Mouse (Mus musculus): ENCODE measurements around the gene Pitpnm3.
"Not testable (repeated sequence)": the region's sequence is repeated elsewhere in the genome, so short reads cannot be mapped to it uniquely, and the experiment has no call there.

Pitpnm3 gene

DNA sequence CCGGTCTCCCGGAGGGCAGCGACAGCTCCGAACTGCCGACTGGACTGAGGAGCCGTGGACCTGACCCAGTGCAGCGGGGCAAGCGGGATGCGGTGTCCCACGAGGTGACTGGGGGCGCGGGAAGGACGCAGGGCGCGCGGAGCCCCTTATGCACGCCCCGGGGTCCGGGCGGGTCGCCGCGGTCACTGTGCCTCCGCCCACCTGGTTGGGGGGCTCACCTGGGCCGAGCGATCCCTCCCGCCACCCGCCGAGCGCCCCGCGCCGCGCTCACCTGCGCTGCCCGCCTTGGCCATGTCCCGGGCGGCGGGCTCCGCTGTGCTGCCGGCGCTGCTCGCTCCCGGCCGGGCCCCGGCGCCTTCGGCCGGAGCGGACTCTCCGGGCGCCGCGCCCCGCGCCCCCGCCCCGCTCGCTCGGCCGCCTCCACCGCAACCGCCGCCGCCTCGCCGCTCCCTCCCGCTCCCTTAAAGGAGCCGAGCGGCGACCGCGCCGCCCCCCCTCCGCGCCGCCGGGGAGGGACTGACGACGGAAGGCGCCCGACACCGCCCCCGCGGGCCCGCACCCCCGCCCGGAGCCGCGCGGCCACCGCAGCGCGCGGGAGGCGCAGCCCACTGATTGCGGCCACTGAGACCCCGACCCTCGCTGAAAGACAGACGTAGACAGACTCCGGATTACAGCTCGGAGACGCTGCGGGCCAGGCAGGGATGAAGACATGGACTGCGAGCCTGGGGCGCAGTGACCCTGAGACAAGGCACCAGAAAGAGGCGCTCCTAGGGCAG, at the start of gene Pitpnm3:
Pitpnm3 (minus strand) TSS at position 396 of the 776 bp plus-strand sequence.
- DNase-seq (ENCODE audit: low spot score in 2 of 2), result peak; percentile 44 to 58

GRCm38 (mm10) chr11:72184252-72184651, 48.7 kb upstream of the Pitpnm3 start:
- DNase-seq (ENCODE audit: low spot score in 2 of 2), result peak in 1 of 2 experiments; percentile 21

- DNase-seq (ENCODE audit: low spot score in 2 of 2), result no peak
Measured at GRCm38 (mm10) chr11:72181136-72181535, 45.6 kb upstream of the Pitpnm3 start.

GRCm38 (mm10) chr11:72180556-72180955, 45.0 kb upstream of the Pitpnm3 start:
- DNase-seq (ENCODE audit: low spot score in 2 of 2), result no peak

DNA sequence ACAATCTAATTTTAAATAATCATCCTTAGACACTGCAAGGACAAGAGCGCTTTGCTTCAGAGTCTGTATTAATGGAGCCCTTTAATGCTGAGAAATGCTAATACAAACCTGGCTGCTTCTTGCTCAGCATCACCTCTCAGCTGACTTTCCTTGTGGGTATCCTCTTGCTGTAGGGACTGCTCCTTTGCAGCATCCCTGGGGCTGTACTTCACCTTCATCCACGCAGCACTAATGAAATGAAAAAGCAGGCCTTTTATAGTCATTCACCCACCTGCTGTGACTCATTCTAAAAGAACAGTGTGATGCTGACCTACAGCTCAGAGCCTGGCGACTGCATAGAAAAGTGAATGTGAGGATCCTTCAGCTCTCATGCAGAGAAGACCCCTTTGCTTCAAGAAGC, 41.0 kb upstream of the Pitpnm3 start:
- DNase-seq (ENCODE audit: low spot score in 2 of 2), result no peak

DNA sequence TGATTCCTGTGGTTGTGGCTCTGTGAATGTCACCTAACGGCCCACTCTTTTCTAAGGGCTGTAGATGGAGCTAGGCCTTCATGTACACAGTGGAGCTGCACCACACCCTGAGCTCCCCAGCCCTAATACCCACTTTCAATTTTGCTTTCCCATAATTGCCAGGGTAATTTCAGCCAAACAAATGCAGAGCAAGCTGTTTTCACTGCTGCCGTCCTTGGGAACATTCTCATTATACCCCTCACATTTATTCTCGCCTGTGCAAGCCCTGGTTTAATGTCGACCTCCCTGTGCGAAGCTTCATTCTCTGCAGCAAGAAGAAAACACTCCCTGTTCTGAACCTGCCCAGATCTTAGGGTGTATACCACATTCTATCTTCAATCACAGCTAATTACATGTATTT, 40.4 kb upstream of the Pitpnm3 start:
- DNase-seq (ENCODE audit: low spot score in 2 of 2), result no peak

DNA sequence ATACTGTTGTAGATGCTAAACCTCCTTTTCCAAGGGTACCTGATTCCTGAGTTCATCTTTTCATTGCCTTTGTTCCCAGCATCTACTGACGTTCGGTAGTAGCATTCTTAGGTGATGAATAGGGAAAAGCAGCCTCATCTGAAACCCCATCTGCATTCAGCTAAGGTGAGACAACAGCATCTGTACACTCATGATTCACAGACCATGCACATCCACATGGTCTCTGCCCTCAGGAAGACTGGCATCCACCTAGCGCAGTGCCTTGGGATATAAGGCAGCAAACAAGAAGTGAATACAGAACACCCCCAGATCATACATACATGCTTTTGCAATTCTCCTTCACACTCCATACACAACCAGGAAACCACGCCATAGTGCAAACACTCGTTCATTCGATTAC, 39.1 kb upstream of the Pitpnm3 start:
- DNase-seq (ENCODE audit: low spot score in 2 of 2), result no peak

DNA sequence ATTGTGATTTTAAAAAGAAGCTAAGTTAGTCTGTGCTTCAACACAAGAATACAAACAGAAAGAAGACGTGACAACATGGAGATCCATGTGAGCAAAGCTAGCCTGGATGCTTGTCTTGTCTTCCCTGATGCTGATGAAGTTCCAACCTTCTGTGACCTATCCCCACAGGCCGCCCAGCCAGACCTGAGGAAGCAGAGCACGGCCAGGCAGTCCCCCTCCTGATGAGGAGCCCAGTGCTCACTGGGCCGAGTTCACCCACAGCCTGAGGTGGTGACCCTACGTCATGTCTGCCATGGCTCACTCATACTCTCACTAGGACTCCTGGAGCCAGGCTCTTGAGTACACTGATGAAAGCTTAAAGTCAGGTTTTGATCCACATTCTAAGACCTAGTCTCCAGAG, 37.9 kb upstream of the Pitpnm3 start:
- no peak for DNase-seq (ENCODE audit: low spot score in 2 of 2)

DNA sequence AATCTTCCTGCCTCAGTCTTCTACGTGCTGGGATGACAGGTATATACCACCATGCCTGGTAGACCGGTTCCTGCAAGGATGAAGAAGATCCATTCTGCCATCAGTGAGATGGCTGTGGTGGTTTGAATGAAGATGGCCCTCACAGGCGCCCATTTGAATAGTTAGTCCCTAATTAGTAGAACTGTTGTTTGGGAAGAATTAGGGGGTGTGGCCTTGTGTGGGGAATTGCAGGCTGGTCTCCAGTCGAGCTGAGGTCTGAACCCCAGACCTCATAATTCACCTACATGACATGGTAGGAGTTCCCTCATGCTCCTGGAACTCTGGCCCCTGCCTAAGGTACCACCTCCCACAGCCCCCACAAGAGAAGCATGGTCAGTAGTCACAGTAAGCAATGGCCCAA, 36.3 kb upstream of the Pitpnm3 start:
- not testable (repeated sequence) for DNase-seq (ENCODE audit: low spot score in 2 of 2)

GRCm38 (mm10) chr11:72169871-72170270, 34.3 kb upstream of the Pitpnm3 start:
- DNase-seq (ENCODE audit: low spot score in 2 of 2), result no peak

DNA sequence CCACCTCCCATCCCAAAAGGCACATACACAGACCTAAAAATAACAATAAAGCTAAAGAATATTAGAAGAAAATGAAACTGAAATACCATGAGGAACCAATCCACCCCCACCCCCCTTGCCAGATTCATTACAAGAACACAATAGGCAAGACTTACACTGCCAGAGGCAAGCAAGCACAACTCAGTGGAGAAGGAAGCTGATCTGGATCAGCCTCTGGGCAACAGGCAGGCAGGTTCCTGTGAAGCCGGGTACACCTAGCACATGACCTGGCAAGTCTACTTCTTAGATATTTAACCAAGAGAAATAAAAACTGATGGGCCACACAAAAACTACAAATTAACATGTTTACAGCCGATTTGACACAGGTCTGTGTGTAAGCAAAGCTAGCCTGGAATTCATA, 27.6 kb upstream of the Pitpnm3 start:
- no peak for DNase-seq (ENCODE audit: low spot score in 2 of 2)

DNA sequence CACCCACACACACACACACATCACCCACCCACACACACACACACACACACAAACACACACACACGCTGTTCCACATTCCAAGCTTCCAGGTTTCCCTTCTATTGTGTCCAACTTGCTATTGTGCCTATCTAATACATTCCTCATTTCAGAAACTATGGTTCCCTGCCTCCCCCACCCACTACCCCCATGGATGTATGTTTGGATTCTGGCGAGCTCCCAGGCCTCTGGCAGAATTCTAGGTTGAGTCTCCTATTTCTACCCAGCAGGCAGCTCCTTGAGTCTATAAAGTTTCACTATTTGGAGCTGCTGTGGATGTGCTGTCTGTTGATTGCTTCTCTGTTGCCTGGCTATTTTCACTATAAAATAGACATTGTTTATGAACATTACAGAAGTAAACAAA, 21.0 kb upstream of the Pitpnm3 start:
- peak in 1 of 2 experiments; percentile 46 for DNase-seq (ENCODE audit: low spot score in 2 of 2)

- no peak for DNase-seq (ENCODE audit: low spot score in 2 of 2)
Measured at GRCm38 (mm10) chr11:72155981-72156428, 20.4 kb upstream of the Pitpnm3 start.

GRCm38 (mm10) chr11:72155186-72155980, 19.8 kb upstream of the Pitpnm3 start:
- peak; percentile 65 to 76 for DNase-seq (ENCODE audit: low spot score in 2 of 2)

DNA sequence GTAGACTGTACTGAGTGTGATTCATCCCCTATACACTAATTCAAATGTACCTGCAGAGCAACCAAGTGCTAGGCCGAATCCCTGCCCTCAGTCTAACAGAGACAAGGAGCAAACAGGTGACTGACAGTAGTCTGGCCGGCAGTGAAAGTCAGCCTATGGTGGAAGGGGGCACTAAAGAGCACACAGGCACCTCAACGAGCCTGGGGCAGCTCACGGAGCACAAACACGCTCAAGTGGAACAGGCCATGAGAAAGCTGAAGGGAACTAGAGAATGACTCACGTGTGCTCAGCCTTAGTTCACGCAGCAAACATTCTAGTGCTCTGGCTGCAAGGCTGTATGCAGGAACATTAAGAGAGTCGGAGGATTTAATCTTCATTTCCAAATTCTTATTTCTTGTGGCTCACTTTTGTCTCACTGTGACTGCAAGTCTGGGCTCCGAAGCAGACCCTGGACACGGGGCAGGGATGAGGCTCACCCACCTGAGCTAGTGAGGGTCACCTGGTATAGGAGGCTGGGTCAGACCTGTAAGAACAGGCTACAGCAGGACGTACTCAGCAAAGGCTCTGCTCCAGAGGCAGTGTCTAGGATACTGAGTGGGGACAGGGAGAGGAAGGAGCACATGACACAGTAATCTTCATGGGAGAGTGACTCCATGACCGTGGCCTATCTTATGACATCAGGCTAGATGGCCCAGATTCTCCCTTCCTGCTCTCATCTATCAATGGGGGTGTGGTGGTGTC, 17.7 kb upstream of the Pitpnm3 start:
- DNase-seq (ENCODE audit: low spot score in 2 of 2), result no peak

DNA sequence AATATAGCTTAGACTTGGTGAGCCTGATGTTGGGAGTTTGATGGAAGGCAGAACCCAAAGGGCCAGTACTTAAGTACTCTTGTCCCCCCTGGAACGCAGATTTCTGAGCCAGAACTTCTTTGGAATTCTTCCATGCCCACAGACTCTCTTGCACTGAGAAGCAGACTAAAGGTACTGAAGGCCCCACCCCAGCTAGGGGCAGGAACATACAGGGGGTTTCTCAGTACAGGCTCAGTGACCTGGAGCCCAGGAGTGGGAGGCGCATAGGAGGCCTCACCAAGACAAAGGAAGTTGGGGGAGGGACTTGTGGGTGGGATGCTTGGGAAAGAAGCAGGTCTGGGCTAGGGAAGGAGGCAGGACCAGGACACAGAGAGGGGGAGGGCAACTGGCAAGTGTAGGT, 15.5 kb upstream of the Pitpnm3 start:
- DNase-seq (ENCODE audit: low spot score in 2 of 2), result no peak

- DNase-seq (ENCODE audit: low spot score in 2 of 2), result no peak
Measured at GRCm38 (mm10) chr11:72147910-72148309, 12.3 kb upstream of the Pitpnm3 start.

DNA sequence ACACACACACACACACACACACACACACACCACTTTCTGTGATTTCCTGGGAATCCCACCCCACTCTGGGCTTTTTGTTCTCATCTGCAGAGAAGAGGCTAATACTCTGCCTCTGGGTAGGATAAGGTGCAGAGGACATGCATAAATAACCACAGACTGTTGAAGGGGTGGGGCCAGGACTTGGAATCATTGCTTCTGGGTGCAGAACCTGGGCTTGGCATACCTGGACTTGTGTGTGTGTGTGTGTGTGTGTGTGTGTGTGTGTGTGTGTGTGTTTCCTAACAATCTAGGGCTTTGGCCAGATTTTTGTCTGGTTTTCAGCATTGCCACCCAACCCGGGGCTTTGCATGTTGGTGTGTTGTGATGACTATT, 10.3 kb upstream of the Pitpnm3 start:
- DNase-seq (ENCODE audit: low spot score in 2 of 2), result no peak

- no peak for DNase-seq (ENCODE audit: low spot score in 2 of 2)
Measured at GRCm38 (mm10) chr11:72145182-72145876, 9.8 kb upstream of the Pitpnm3 start.

- no peak for DNase-seq (ENCODE audit: low spot score in 2 of 2)
Measured at GRCm38 (mm10) chr11:72142889-72143288, 7.3 kb upstream of the Pitpnm3 start.

DNA sequence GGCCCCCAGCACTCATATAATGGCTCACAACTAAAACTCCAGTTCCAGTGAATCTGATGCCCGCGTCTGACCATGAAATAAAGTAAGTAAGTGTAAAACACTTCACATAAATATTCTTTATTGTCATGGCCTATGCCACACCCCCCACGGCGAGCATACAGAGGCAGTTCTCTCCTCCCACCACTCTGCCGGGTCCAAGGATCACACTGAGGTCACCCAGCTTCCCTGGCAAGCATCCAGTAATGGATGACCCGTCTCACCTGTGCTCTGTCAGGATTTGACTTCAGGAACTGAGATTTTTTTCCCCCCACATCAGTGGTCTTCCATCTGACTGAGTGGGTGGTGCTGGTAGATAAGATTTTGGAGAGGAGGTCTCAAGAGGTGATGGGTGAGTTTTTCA, 4.6 kb upstream of the Pitpnm3 start:
- DNase-seq (ENCODE audit: low spot score in 2 of 2), result no peak
